Mouse (Mus musculus) hindbrain, embryonic 15.5 days (tissue): Measurements from ENCODE around the gene Pbld2. TPM values are rescaled to one million over a fixed set of nuclear protein-coding genes. Genes with fewer than 3 reads are reported as not detected.

Experiments used
- polyA plus RNA-seq: library from polyadenylated mRNA; unstranded; fragments of >200 nt; fragmentation: Nextera tagmentation; extraction: Ambion mirVana; gene quantifications from 2 replicates; pipeline ENCODE4 v1.2.1, GENCODE M21; 2015

The Pbld2 gene
- polyA plus RNA-seq, 1 experiment from 2014 or later, result 0.35 TPM

Other genes with a start within 250 kb of the Pbld2 start
- gene Ccar1, start 232.0 kb upstream of the Pbld2 start, polyA plus RNA-seq, result 91.2 and 92.2 TPM in 2 replicates
- gene Tet1, start 115.3 kb upstream of the Pbld2 start, polyA plus RNA-seq, result 35.1 and 37.7 TPM in 2 replicates
- gene Slc25a16, start 103.7 kb upstream of the Pbld2 start, polyA plus RNA-seq, result 13.7 and 16.1 TPM in 2 replicates
- 3.6 and 4.0 TPM in 2 replicates for gene Dna2, start 77.3 kb upstream of the Pbld2 start, polyA plus RNA-seq
- gene Rufy2, start 44.1 kb upstream of the Pbld2 start, polyA plus RNA-seq, result 58.5 and 61.9 TPM in 2 replicates
- 134 and 141 TPM in 2 replicates for gene Hnrnph3, start 98 bp upstream of the Pbld2 start, polyA plus RNA-seq
- gene Pbld1, start 35.8 kb downstream of the Pbld2 start, polyA plus RNA-seq, result 0.91 and 1.2 TPM in 2 replicates
- gene Atoh7, start 75.3 kb downstream of the Pbld2 start, polyA plus RNA-seq, result 8.5 and 15.0 TPM in 2 replicates
- gene Mypn, start 179.6 kb downstream of the Pbld2 start, polyA plus RNA-seq, result 0.77 and 0.90 TPM in 2 replicates
- gene Herc4, start 219.5 kb downstream of the Pbld2 start, polyA plus RNA-seq, result 27.5 and 28.0 TPM in 2 replicates